Mouse (Mus musculus) erythroblast, embryonic 14.5 days (primary cell): ENCODE measurements around the gene Emp1.

Experiments
- GATA1 ChIP-seq: IDR thresholded peaks from 2 replicates; pipeline ENCODE4 v1.6.1; 2012; ENCODE audit warnings: low read length, inconsistent platforms, mixed read lengths
- TAL1 ChIP-seq: IDR thresholded peaks from 3 replicates; pipeline ENCODE4 v1.6.1; 2012; ENCODE audit warnings: low read length, inconsistent platforms, mixed read lengths

DNA sequence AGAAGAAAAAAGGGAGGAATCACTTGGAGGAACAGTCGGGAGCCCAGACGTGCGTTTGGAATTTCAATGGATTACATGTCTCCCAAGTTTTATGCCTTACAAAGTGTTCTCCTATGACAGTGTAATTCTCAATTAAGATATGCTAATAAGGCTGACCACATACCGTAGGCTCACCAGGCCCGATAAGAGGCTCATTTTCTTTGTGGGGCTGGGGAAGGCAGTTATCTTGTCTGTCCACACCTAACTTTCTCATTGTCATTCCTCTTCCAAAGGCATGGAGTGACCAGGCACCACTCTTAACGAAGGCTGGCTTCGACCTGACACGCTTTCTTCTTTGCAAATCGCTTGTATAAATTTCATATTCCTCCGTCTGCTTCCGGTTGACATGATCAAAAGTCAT lies 42.7 kb downstream of the Emp1 start:
- TF ChIP-seq TAL1 (no peak), GATA1 (no peak)
